Mouse (Mus musculus): ENCODE results near the gene Kpna2. TPM values are rescaled to one million over a fixed set of nuclear protein-coding genes. Genes with fewer than 3 reads are reported as not detected.
A peak's percentile ranks its signal among the peaks of the same experiment; 100 is the strongest.
"Not testable (repeated sequence)": the region's sequence is repeated elsewhere in the genome, so short reads cannot be mapped to it uniquely, and the experiment has no call there.

Gene Kpna2
- polyA plus RNA-seq, 1 experiment from 2014 or later, result 411 TPM

DNA sequence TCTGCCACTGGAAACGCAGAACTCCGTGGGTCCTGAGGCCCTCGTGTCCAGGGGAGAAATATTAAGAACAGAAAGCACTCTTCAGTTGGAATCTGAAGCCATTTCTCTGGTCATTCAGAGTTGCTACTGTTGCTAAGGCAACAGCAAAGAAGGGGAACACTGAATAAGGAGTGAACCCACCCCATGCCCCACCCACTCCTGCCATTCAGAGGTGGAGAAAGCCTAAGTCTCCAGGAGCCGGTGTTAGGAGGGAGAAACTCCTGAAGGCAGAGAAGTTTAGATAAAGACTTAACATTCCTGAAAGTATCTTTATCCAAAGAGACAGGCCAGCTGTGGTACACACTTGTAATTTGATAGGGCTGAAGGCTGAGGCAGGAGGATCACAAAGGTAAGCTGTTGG, 20.0 kb upstream of the Kpna2 start:
- no peak for ATAC-seq (ENCODE audit: low FRiP score, low TSS enrichment)
- H3K36me3 ChIP-seq (ENCODE audit: insufficient read depth, low read length), result no peaks in the 10 kb centered on the region
- H3K4me3 ChIP-seq (ENCODE audit: low read length), result no peak overlapping the region
- no peaks in the 10 kb centered on the region for H3K9me3 ChIP-seq (ENCODE audit: low read length)
- 78% methylated on average over 4 of the region's 4 CpGs for WGBS
- H3K27ac ChIP-seq (ENCODE audit: low read length), result no peak overlapping the region
- H3K4me1 ChIP-seq (ENCODE audit: insufficient read depth, low read length), result peaks cover 4% of the 10 kb centered on the region
- no peaks in the 10 kb centered on the region for H3K27me3 ChIP-seq (ENCODE audit: insufficient read depth, low read length)
- H3K9ac ChIP-seq (replicated peaks; ENCODE audit: low read length), result no peak overlapping the region
- H3K4me2 ChIP-seq (replicated peaks; ENCODE audit: low read depth, low read length), result no peak overlapping the region

DNA sequence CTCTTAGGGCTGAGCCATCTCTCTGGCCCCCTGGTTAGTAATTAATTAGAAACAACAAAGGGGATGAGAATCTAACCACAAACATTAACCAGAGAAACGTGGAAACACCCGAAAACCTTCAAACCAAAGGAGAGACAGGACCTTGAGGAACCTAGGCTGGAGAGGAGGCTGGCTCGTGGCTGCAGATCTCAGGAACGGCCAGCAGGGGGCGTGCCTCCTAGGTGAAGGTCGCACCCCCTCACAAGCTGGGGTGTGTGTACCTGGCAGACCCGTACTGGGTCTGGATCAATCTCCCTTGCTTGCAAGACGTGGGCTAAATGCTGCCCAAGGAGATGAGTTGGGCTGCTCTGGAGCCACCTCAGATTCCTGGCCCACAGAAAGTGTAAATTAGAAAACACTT, 19.3 kb upstream of the Kpna2 start:
- Histone ChIP-seq H3K9ac (replicated peaks; ENCODE audit: low read length) (no peak overlapping the region), H3K27me3 (ENCODE audit: insufficient read depth, low read length) (no peaks in the 10 kb centered on the region), H3K36me3 (ENCODE audit: insufficient read depth, low read length) (no peaks in the 10 kb centered on the region), H3K4me3 (ENCODE audit: low read length) (no peak overlapping the region), H3K9me3 (ENCODE audit: low read length) (no peaks in the 10 kb centered on the region), H3K4me1 (ENCODE audit: insufficient read depth, low read length) (no peaks in the 10 kb centered on the region; the same call in 1 of the 2 replicates), H3K27ac (ENCODE audit: low read length) (no peak overlapping the region), H3K4me2 (replicated peaks; ENCODE audit: low read depth, low read length) (no peak overlapping the region)
- 30% methylated on average over 8 of the region's 8 CpGs for WGBS
- ATAC-seq (ENCODE audit: low FRiP score, low TSS enrichment), result no peak

DNA sequence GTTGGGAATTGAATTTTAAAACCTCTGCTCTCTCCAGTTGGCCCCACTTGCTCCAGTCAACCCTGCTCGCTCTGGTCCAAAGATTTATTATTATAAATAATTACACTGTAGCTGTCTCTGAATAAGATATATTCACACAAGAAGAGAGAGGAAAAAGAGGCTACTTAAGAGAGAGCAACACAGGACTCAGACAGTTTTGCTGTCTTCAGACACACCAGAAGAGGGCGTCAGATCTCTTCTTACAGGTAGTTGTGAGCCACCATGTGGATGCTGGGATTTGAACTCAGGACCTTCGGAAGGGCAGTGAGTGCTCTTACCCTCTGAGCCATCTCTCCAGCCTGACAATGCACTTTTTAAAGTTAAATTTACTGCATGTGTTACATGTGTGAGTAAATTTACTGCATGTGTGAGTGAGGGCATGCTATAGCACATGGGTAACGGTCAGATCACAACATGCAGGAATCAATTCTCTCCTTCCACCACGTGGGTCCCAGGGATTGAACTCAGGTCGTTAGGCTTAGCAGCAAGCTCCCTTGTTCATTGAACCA, 18.1 kb upstream of the Kpna2 start:
- no peak overlapping the region for H3K4me3 ChIP-seq (ENCODE audit: low read length)
- H3K27ac ChIP-seq (ENCODE audit: low read length), result no peak overlapping the region
- ATAC-seq (ENCODE audit: low FRiP score, low TSS enrichment), result no peak; the same call in 1 of the 2 replicates
- no peaks in the 10 kb centered on the region for H3K36me3 ChIP-seq (ENCODE audit: insufficient read depth, low read length)
- no peak overlapping the region for H3K4me2 ChIP-seq (replicated peaks; ENCODE audit: low read depth, low read length)
- no peaks in the 10 kb centered on the region for H3K9me3 ChIP-seq (ENCODE audit: low read length)
- H3K27me3 ChIP-seq (ENCODE audit: insufficient read depth, low read length), result no peaks in the 10 kb centered on the region
- WGBS, result 41% methylated on average over 6 of the region's 6 CpGs
- H3K9ac ChIP-seq (replicated peaks; ENCODE audit: low read length), result no peak overlapping the region
- H3K4me1 ChIP-seq (ENCODE audit: insufficient read depth, low read length), result no peaks in the 10 kb centered on the region; the same call in 1 of the 2 replicates

DNA sequence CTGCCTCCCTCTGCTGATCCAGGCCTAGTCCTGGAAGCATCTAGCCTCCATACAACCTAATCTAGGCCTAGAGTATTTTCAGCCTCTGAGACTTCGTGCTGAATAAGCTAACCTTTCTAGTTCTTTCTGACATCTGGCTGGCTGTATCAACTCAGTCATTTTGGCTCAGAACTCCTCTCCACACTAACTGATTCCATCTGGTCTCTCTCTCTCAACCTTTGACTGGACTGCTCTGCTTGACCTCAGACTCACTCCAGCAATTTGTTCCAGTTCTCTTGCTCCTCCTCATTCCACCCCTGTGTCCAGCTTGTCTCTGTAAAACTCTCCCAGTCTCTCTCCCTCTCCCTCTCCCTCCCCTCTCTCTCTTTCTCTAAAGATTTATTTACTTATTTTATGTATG, 17.6 kb upstream of the Kpna2 start:
- no peak overlapping the region for H3K4me3 ChIP-seq (ENCODE audit: low read length)
- ATAC-seq (ENCODE audit: low FRiP score, low TSS enrichment), result peak; percentile 49
- H3K27ac ChIP-seq (ENCODE audit: low read length), result no peak overlapping the region
- H3K36me3 ChIP-seq (ENCODE audit: insufficient read depth, low read length), result no peaks in the 10 kb centered on the region
- H3K4me1 ChIP-seq (ENCODE audit: insufficient read depth, low read length), result peaks cover under 1% of the 10 kb centered on the region
- H3K27me3 ChIP-seq (ENCODE audit: insufficient read depth, low read length), result no peaks in the 10 kb centered on the region
- H3K9ac ChIP-seq (replicated peaks; ENCODE audit: low read length), result no peak overlapping the region
- WGBS, result 22% methylated on average over 1 of the region's 1 CpGs
- H3K4me2 ChIP-seq (replicated peaks; ENCODE audit: low read depth, low read length), result no peak overlapping the region
- H3K9me3 ChIP-seq (ENCODE audit: low read length), result no peaks in the 10 kb centered on the region

GRCm38 (mm10) chr11:107015535-107016187, 16.3 kb upstream of the Kpna2 start:
- H3K9me3 ChIP-seq (ENCODE audit: low read length); H3K27me3 ChIP-seq (ENCODE audit: insufficient read depth, low read length); H3K27ac ChIP-seq (ENCODE audit: low read length); H3K36me3 ChIP-seq (ENCODE audit: insufficient read depth, low read length); H3K4me1 ChIP-seq (ENCODE audit: insufficient read depth, low read length); ATAC-seq (ENCODE audit: low FRiP score, low TSS enrichment); H3K4me2 ChIP-seq (replicated peaks; ENCODE audit: low read depth, low read length); H3K4me3 ChIP-seq (ENCODE audit: low read length); H3K9ac ChIP-seq (replicated peaks; ENCODE audit: low read length): not testable (repeated sequence)
- WGBS, result 76% methylated on average over 11 of the region's 11 CpGs

- Histone ChIP-seq H3K4me2 (replicated peaks; ENCODE audit: low read depth, low read length) (no peak overlapping the region), H3K9ac (replicated peaks; ENCODE audit: low read length) (no peak overlapping the region), H3K27ac (ENCODE audit: low read length) (no peak overlapping the region), H3K27me3 (ENCODE audit: insufficient read depth, low read length) (no peaks in the 10 kb centered on the region), H3K4me1 (ENCODE audit: insufficient read depth, low read length) (peaks cover 7% of the 10 kb centered on the region), H3K36me3 (ENCODE audit: insufficient read depth, low read length) (no peaks in the 10 kb centered on the region), H3K9me3 (ENCODE audit: low read length) (no peaks in the 10 kb centered on the region), H3K4me3 (ENCODE audit: low read length) (no peak overlapping the region)
- no peak for ATAC-seq (ENCODE audit: low FRiP score, low TSS enrichment)
- 43% methylated on average over 14 of the region's 14 CpGs for WGBS
These were observed 15.4 kb upstream of the Kpna2 start for GRCm38 (mm10) chr11:107014597-107015309.

- Histone ChIP-seq H3K9me3 (ENCODE audit: low read length) (no peaks in the 10 kb centered on the region), H3K9ac (replicated peaks; ENCODE audit: low read length) (no peak overlapping the region), H3K27me3 (ENCODE audit: insufficient read depth, low read length) (no peaks in the 10 kb centered on the region), H3K36me3 (ENCODE audit: insufficient read depth, low read length) (no peaks in the 10 kb centered on the region), H3K4me2 (replicated peaks; ENCODE audit: low read depth, low read length) (no peak overlapping the region), H3K4me3 (ENCODE audit: low read length) (no peak overlapping the region), H3K27ac (ENCODE audit: low read length) (no peak overlapping the region), H3K4me1 (ENCODE audit: insufficient read depth, low read length) (peaks cover 7% of the 10 kb centered on the region)
- 83% methylated on average over 11 of the region's 11 CpGs for WGBS
- no peak for ATAC-seq (ENCODE audit: low FRiP score, low TSS enrichment)
These were observed 14.8 kb upstream of the Kpna2 start for GRCm38 (mm10) chr11:107014020-107014585.

DNA sequence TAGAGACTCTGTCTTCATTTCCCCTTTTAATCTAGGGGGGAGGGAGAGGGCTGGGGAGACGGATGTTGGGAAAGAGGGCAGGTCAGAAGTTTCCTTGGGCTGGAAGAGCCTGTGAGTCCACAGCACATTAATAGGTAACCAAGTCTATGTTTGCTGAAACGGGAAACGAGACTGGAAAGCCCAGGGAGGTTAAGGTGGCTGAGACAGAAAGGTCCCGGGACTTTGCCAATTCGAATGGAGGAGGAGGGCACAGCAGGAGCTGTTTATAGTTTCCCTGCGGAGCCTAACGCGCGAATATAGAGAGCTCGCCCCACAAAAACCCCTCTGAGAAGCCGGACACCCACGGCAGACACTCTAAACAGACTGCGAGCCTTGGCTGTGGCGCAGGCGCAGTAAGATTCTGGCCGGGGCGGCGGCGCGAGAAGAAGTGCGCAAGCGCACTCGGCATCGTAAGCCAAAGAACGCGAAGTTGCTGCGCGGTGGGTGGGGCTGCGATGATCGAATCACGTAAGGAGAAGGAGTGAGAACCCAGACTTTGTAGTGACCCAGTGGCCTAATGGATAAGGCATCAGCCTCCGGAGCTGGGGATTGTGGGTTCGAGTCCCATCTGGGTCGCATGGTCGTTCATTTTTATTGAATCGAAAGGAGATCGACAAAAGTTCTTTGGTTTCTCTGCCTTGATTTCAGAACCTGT, 13.1 kb upstream of the Kpna2 start:
- H3K4me2 ChIP-seq (replicated peaks; ENCODE audit: low read depth, low read length), result peak overlapping the region; percentile 67
- H3K4me3 ChIP-seq (ENCODE audit: low read length), result peak overlapping the region; percentile 67
- under 1% methylated on average over 37 of the region's 37 CpGs for WGBS
- peaks cover 7% of the 10 kb centered on the region for H3K4me1 ChIP-seq (ENCODE audit: insufficient read depth, low read length)
- peak; percentile 93 for ATAC-seq (ENCODE audit: low FRiP score, low TSS enrichment)
- peak overlapping the region; percentile 81 for H3K9ac ChIP-seq (replicated peaks; ENCODE audit: low read length)
- H3K27ac ChIP-seq (ENCODE audit: low read length), result peak overlapping the region; percentile 99
- no peaks in the 10 kb centered on the region for H3K9me3 ChIP-seq (ENCODE audit: low read length)
- H3K27me3 ChIP-seq (ENCODE audit: insufficient read depth, low read length), result no peaks in the 10 kb centered on the region
- H3K36me3 ChIP-seq (ENCODE audit: insufficient read depth, low read length), result no peaks in the 10 kb centered on the region

DNA sequence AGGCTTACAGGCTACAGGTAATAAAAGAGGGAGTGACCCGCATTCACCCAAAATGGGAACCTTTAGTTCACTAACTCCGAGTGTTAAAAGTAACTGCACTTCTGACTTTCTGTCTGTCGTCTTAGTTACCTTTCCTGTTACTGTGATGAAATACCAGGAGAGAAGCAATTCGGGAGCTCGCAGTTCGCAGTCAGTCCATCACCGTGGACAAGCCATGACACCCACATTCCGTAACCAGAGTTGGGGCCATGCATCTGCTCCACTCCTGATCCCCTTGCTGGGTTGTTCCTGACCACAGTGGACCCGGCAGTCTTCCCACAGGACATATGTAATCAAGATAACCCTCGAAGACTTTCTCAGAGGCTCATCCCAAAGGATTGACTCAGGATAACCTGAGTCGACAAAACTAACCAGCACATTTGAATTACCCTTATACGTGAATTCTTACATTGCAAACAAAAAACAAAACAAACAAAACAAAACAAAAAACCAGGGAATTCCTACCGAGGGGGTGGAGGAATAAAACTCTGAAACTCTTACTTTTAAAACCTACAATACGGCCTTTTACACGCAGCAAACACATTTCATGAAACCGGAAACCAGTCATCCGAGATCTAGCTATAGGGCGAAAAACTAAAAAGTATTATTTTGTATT, 12.5 kb upstream of the Kpna2 start:
- peaks cover 7% of the 10 kb centered on the region for H3K4me1 ChIP-seq (ENCODE audit: insufficient read depth, low read length)
- H3K4me2 ChIP-seq (replicated peaks; ENCODE audit: low read depth, low read length), result peak overlapping the region; percentile 67
- ATAC-seq (ENCODE audit: low FRiP score, low TSS enrichment), result no peak
- H3K9me3 ChIP-seq (ENCODE audit: low read length), result no peaks in the 10 kb centered on the region
- no peaks in the 10 kb centered on the region for H3K27me3 ChIP-seq (ENCODE audit: insufficient read depth, low read length)
- peak overlapping the region; percentile 67 for H3K4me3 ChIP-seq (ENCODE audit: low read length)
- no peaks in the 10 kb centered on the region for H3K36me3 ChIP-seq (ENCODE audit: insufficient read depth, low read length)
- WGBS, result 19% methylated on average over 18 of the region's 18 CpGs
- H3K27ac ChIP-seq (ENCODE audit: low read length), result peak overlapping the region; percentile 99
- peak overlapping the region; percentile 81 for H3K9ac ChIP-seq (replicated peaks; ENCODE audit: low read length)
